Mouse (Mus musculus): ENCODE results near the gene Fam8a1.

DNA sequence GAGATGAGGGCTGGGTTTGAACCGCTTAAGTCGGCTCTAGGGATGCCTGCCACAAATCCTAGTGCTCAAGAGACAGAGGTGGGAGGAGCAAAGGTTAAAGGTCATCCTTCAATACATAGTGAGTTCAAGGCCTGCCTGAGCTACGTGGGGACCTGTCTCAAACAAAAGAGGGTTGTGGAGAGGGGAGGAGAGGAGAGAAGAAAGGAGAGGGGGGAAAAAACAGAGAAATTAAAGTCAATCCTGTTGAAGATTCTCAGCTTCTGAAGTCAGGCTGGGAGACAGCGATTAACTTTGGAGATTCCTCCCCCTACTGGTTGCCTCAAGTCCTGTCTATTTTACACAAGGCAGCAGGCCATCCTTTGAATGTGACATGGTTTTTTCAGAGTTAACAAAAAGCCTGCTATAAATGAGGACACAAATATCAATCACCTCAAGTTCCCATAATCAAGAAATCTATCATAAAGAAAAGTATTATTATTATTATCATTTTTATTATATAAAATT is 5.8 kb upstream of the Fam8a1 start:
- TF ChIP-seq CTCF (IDR thresholded peaks at IDR 0.05; ENCODE audit: low read depth, low read length) (no peak), EP300 (IDR thresholded peaks at IDR 0.05; ENCODE audit: insufficient read depth, low read depth, low read length) (no peak)

All from ES-Bruce4 (cell line).